Mouse (Mus musculus): ENCODE results near the gene Phactr4.

GRCm38 (mm10) chr4:132350854-132351253 is 71.4 kb downstream of the Phactr4 start:
- TF ChIP-seq CTCF (IDR thresholded peaks at IDR 0.05; ENCODE audit: extremely low read depth, insufficient read length, insufficient replicate concordance, low read depth, low read length) = no peak
- TF ChIP-seq POLR2A (IDR thresholded peaks at IDR 0.05; ENCODE audit: low read depth, low read length) = no peak
